Mouse (Mus musculus): Measurements from ENCODE around the gene Trim9. TPM values are rescaled to one million over a fixed set of nuclear protein-coding genes. Genes with fewer than 3 reads are reported as not detected.

Trim9 gene
- polyA plus RNA-seq, 1 experiment from 2014 or later: 0.59 TPM

- no peak for TF ChIP-seq CTCF (IDR thresholded peaks at IDR 0.05; ENCODE audit: low read depth)
- no peak overlapping the region; the same call in 1 of the 2 replicates for H3K27ac ChIP-seq (ENCODE audit: low read depth)
- DNase-seq (no peak), ATAC-seq (ENCODE audit: insufficient read depth) (no peak)
- WGBS: 11% methylated on average over 8 of the region's 8 CpGs
- H3K36me3 ChIP-seq (ENCODE audit: insufficient read depth): no peaks in the 10 kb centered on the region
- peaks cover 9% of the 10 kb centered on the region; the same call in 1 of the 2 replicates for H3K4me1 ChIP-seq (ENCODE audit: insufficient read depth)
- H3K9ac ChIP-seq: no peak overlapping the region
- H3K4me3 ChIP-seq (ENCODE audit: low read depth, low read length): peak overlapping the region; percentile 56
- H3K4me2 ChIP-seq: peak overlapping the region; percentile 94
- no peaks in the 10 kb centered on the region for H3K9me3 ChIP-seq (ENCODE audit: low read depth, low read length)
- peaks cover 29% of the 10 kb centered on the region for H3K27me3 ChIP-seq (ENCODE audit: insufficient read depth, low read length)
Observed at GRCm38 (mm10) chr12:70348026-70348425, 612 bp upstream of the Trim9 start.

- DNase-seq (peak; percentile 37), ATAC-seq (ENCODE audit: insufficient read depth) (no peak)
- H3K9me3 ChIP-seq (ENCODE audit: low read depth, low read length): no peaks in the 10 kb centered on the region
- peak overlapping the region; percentile 56 for H3K4me3 ChIP-seq (ENCODE audit: low read depth, low read length)
- H3K36me3 ChIP-seq (ENCODE audit: insufficient read depth): no peaks in the 10 kb centered on the region
- H3K9ac ChIP-seq: no peak overlapping the region; the same call in 1 of the 2 replicates
- no peak overlapping the region for H3K27ac ChIP-seq (ENCODE audit: low read depth)
- TF ChIP-seq CTCF (IDR thresholded peaks at IDR 0.05; ENCODE audit: low read depth): peak; percentile 60
- H3K4me1 ChIP-seq (ENCODE audit: insufficient read depth): peaks cover 9% of the 10 kb centered on the region; the same call in 1 of the 2 replicates
- H3K27me3 ChIP-seq (ENCODE audit: insufficient read depth, low read length): peaks cover 29% of the 10 kb centered on the region
- WGBS: 2% methylated on average over 60 of the region's 60 CpGs
- peak overlapping the region; percentile 94 for H3K4me2 ChIP-seq
Observed at GRCm38 (mm10) chr12:70346139-70347026, 1.0 kb downstream of the Trim9 start.

GRCm38 (mm10) chr12:70345531-70346138, 1.8 kb downstream of the Trim9 start:
- DNase-seq (no peak), ATAC-seq (ENCODE audit: insufficient read depth) (no peak)
- TF ChIP-seq CTCF (IDR thresholded peaks at IDR 0.05; ENCODE audit: low read depth): no peak
- peaks cover 9% of the 10 kb centered on the region; the same call in 1 of the 2 replicates for H3K4me1 ChIP-seq (ENCODE audit: insufficient read depth)
- no peak overlapping the region for H3K27ac ChIP-seq (ENCODE audit: low read depth)
- H3K36me3 ChIP-seq (ENCODE audit: insufficient read depth): no peaks in the 10 kb centered on the region
- no peaks in the 10 kb centered on the region for H3K9me3 ChIP-seq (ENCODE audit: low read depth, low read length)
- H3K4me2 ChIP-seq: peak overlapping the region; percentile 94; the same call in 1 of the 2 replicates
- H3K27me3 ChIP-seq (ENCODE audit: insufficient read depth, low read length): peaks cover 29% of the 10 kb centered on the region
- H3K9ac ChIP-seq: no peak overlapping the region
- H3K4me3 ChIP-seq (ENCODE audit: low read depth, low read length): peak overlapping the region; percentile 56; the same call in 1 of the 2 replicates
- 30% methylated on average over 16 of the region's 16 CpGs for WGBS

- no peak overlapping the region for H3K9ac ChIP-seq
- no peaks in the 10 kb centered on the region for H3K36me3 ChIP-seq (ENCODE audit: insufficient read depth)
- no peak overlapping the region for H3K27ac ChIP-seq (ENCODE audit: low read depth)
- H3K4me2 ChIP-seq: no peak overlapping the region
- H3K4me3 ChIP-seq (ENCODE audit: low read depth, low read length): no peak overlapping the region
- 39% methylated on average over 5 of the region's 5 CpGs for WGBS
- H3K9me3 ChIP-seq (ENCODE audit: low read depth, low read length): no peaks in the 10 kb centered on the region
- no peak for TF ChIP-seq CTCF (IDR thresholded peaks at IDR 0.05; ENCODE audit: low read depth)
- no peaks in the 10 kb centered on the region for H3K4me1 ChIP-seq (ENCODE audit: insufficient read depth)
- ATAC-seq (ENCODE audit: insufficient read depth): no peak
- DNase-seq: no peak
- no peaks in the 10 kb centered on the region for H3K27me3 ChIP-seq (ENCODE audit: insufficient read depth, low read length)
Observed at GRCm38 (mm10) chr12:70335176-70335575, 12.2 kb downstream of the Trim9 start.

GRCm38 (mm10) chr12:70333253-70333805, 14.1 kb downstream of the Trim9 start:
- no peaks in the 10 kb centered on the region for H3K9me3 ChIP-seq (ENCODE audit: low read depth, low read length)
- ATAC-seq (ENCODE audit: insufficient read depth): no peak
- 85% methylated on average over 6 of the region's 6 CpGs for WGBS

GRCm38 (mm10) chr12:70329059-70329458, 18.4 kb downstream of the Trim9 start:
- no peak overlapping the region for H3K4me3 ChIP-seq (ENCODE audit: low read depth, low read length)
- ATAC-seq (ENCODE audit: insufficient read depth) (peak; percentile 84), DNase-seq (peak; percentile 90)
- H3K9ac ChIP-seq: no peak overlapping the region
- no peaks in the 10 kb centered on the region for H3K9me3 ChIP-seq (ENCODE audit: low read depth, low read length)
- H3K27me3 ChIP-seq (ENCODE audit: insufficient read depth, low read length): no peaks in the 10 kb centered on the region
- no peak overlapping the region for H3K27ac ChIP-seq (ENCODE audit: low read depth)
- 0 out of 2 replicates have a peak, but pooled peaks cover 4% of the 10 kb centered on the region for H3K4me1 ChIP-seq (ENCODE audit: insufficient read depth)
- TF ChIP-seq CTCF (IDR thresholded peaks at IDR 0.05; ENCODE audit: low read depth): no peak
- 32% methylated on average over 3 of the region's 3 CpGs for WGBS
- no peaks in the 10 kb centered on the region for H3K36me3 ChIP-seq (ENCODE audit: insufficient read depth)
- no peak overlapping the region for H3K4me2 ChIP-seq

More at GRCm38 (mm10) chr12:70333253-70333805, 14.1 kb downstream of the Trim9 start:
- Histone ChIP-seq H3K4me1 (ENCODE audit: insufficient read depth) (0 out of 2 replicates have a peak, but pooled peaks cover 4% of the 10 kb centered on the region), H3K27me3 (ENCODE audit: insufficient read depth, low read length) (no peaks in the 10 kb centered on the region), H3K4me2 (no peak overlapping the region), H3K9ac (no peak overlapping the region), H3K27ac (ENCODE audit: low read depth) (no peak overlapping the region), H3K4me3 (ENCODE audit: low read depth, low read length) (no peak overlapping the region), H3K36me3 (ENCODE audit: insufficient read depth) (no peaks in the 10 kb centered on the region)
- no peak for TF ChIP-seq CTCF (IDR thresholded peaks at IDR 0.05; ENCODE audit: low read depth)
- no peak for DNase-seq
